Mouse (Mus musculus) stomach, embryonic 14.5 days (tissue): ENCODE data around the gene Golga1. TPM values are rescaled to one million over a fixed set of nuclear protein-coding genes. Genes with fewer than 3 reads are reported as not detected.
A peak's percentile ranks its signal among the peaks of the same experiment; 100 is the strongest.

Source experiments
- ATAC-seq: fragments of 200-750 bp; cut with Nextera tagmentation; 2 replicates; pipeline ENCODE4 v1.8.0; 2017; ENCODE audit warnings: low read depth, moderate TSS enrichment; ENCODE audit not compliant: insufficient number of reproducible peaks, insufficient read depth, low FRiP score
- H3K27ac ChIP-seq: fragments of 300-500 bp; sonication (generic); 2 replicates; pipeline ENCODE4 v1.5.1; 2014; ENCODE audit warnings: mild to moderate bottlenecking, low read length, moderate library complexity, mixed read lengths
- H3K27me3 ChIP-seq: fragments of 300-500 bp; sonication (generic); 2 replicates; pipeline ENCODE4 v1.6.1; 2014; ENCODE audit warnings: low read length, control low read depth, mixed read lengths; ENCODE audit not compliant: control insufficient read depth, insufficient read depth
- H3K36me3 ChIP-seq: fragments of 300-500 bp; sonication (generic); 2 replicates; pipeline ENCODE4 v1.6.1; 2014; ENCODE audit warnings: mild to moderate bottlenecking, control low read depth, low read length, moderate library complexity, mixed read lengths; ENCODE audit not compliant: control insufficient read depth, insufficient read depth
- H3K4me1 ChIP-seq: fragments of 300-500 bp; sonication (generic); 2 replicates; pipeline ENCODE4 v1.6.1; 2014; ENCODE audit warnings: low read length, control low read depth, mixed read lengths; ENCODE audit not compliant: control insufficient read depth, insufficient read depth
- H3K4me2 ChIP-seq: fragments of 300-500 bp; sonication (generic); replicated peaks from 2 replicates; pipeline ENCODE4 v1.6.1; 2014; ENCODE audit warnings: low read depth, low read length, control low read depth
- H3K4me3 ChIP-seq: fragments of 300-500 bp; sonication (generic); 2 replicates; pipeline ENCODE4 v1.5.1; 2014; ENCODE audit warnings: low read depth, low read length, control low read depth
- H3K9ac ChIP-seq: fragments of 300-500 bp; sonication (generic); replicated peaks from 2 replicates; pipeline ENCODE4 v1.6.1; 2014; ENCODE audit warnings: low read depth, mild to moderate bottlenecking, control low read depth, low read length, moderate library complexity, mixed read lengths
- H3K9me3 ChIP-seq: fragments of 300-500 bp; sonication (generic); 2 replicates; pipeline ENCODE4 v1.6.1; 2016; ENCODE audit warnings: low read depth, low read length, control low read depth; ENCODE audit not compliant: control insufficient read depth
- WGBS: fragments of 180-500 bp; shearing (Covaris S2); extraction: QIAGEN DNeasy Blood & Tissue Kit; methylation state at CpG from one replicate; pipeline ENCODE4 v1.1.7; 2014; 5-methylcytosine and 5-hydroxymethylcytosine counted together
- polyA plus RNA-seq: library from polyadenylated mRNA; unstranded; fragments of >200 nt; fragmentation: Nextera tagmentation; extraction: Ambion mirVana; gene quantifications from 2 replicates; pipeline ENCODE4 v1.2.1, GENCODE M21; 2014

Gene Golga1
- polyA plus RNA-seq, 1 experiment from 2014 or later, result 36.1 TPM

GRCm38 (mm10) chr2:38997386-38998374 is 67.7 kb downstream of the Golga1 start, which contains the start of gene Wdr38:
TSS of gene Wdr38 (plus strand) at chr2:38997476.
- peak; percentile 92 for ATAC-seq
- Histone ChIP-seq H3K27ac (peak within 1 kb of the TSS; percentile 11; the same call in 1 of the 2 replicates), H3K36me3 (peaks cover 30% of the 10 kb centered on the region), H3K9ac (peak within 1 kb of the TSS; percentile 43), H3K4me1 (no peaks in the 10 kb centered on the region), H3K4me3 (peak within 1 kb of the TSS; percentile 30), H3K4me2 (peak within 1 kb of the TSS; percentile 47), H3K9me3 (no peaks in the 10 kb centered on the region), H3K27me3 (no peaks in the 10 kb centered on the region)
- WGBS, result 14% methylated on average over 33 of the region's 33 CpGs

GRCm38 (mm10) chr2:38992452-38992851 is 72.9 kb downstream of the Golga1 start:
- Histone ChIP-seq H3K4me3 (no peak overlapping the region), H3K9ac (no peak overlapping the region), H3K9me3 (no peaks in the 10 kb centered on the region), H3K4me2 (no peak overlapping the region), H3K27me3 (no peaks in the 10 kb centered on the region), H3K36me3 (no peaks in the 10 kb centered on the region), H3K27ac (no peak overlapping the region), H3K4me1 (peaks cover 5% of the 10 kb centered on the region; the same call in 1 of the 2 replicates)
- 0 out of 2 replicates have a peak, but pooled peaks have one; percentile 7 for ATAC-seq
- 47% methylated on average over 4 of the region's 4 CpGs for WGBS

- Histone ChIP-seq H3K36me3 (no peaks in the 10 kb centered on the region), H3K27ac (no peak overlapping the region)
- peak; percentile 44 for ATAC-seq
Observed at GRCm38 (mm10) chr2:38992004-38992403, 73.3 kb downstream of the Golga1 start.

GRCm38 (mm10) chr2:38988929-38989328 is 76.4 kb downstream of the Golga1 start:
- H3K4me2 ChIP-seq, result no peak overlapping the region
- ATAC-seq, result no peak
- H3K27ac ChIP-seq, result no peak overlapping the region
- no peaks in the 10 kb centered on the region for H3K9me3 ChIP-seq
- H3K27me3 ChIP-seq, result no peaks in the 10 kb centered on the region
- H3K4me3 ChIP-seq, result no peak overlapping the region
- 92% methylated on average over 2 of the region's 2 CpGs for WGBS
- no peak overlapping the region for H3K9ac ChIP-seq
- H3K4me1 ChIP-seq, result peaks cover 5% of the 10 kb centered on the region; the same call in 1 of the 2 replicates
- H3K36me3 ChIP-seq, result no peaks in the 10 kb centered on the region

More at GRCm38 (mm10) chr2:38992004-38992403, 73.3 kb downstream of the Golga1 start:
- H3K9ac ChIP-seq, result no peak overlapping the region
- H3K4me2 ChIP-seq, result no peak overlapping the region
- no peaks in the 10 kb centered on the region for H3K27me3 ChIP-seq
- 62% methylated on average over 4 of the region's 4 CpGs for WGBS
- H3K4me1 ChIP-seq, result peaks cover 5% of the 10 kb centered on the region; the same call in 1 of the 2 replicates
- H3K9me3 ChIP-seq, result no peaks in the 10 kb centered on the region
- no peak overlapping the region for H3K4me3 ChIP-seq

- H3K4me1 ChIP-seq, result peaks cover 5% of the 10 kb centered on the region; the same call in 1 of the 2 replicates
- H3K9ac ChIP-seq, result no peak overlapping the region
- no peak for ATAC-seq
- no peaks in the 10 kb centered on the region for H3K27me3 ChIP-seq
- H3K9me3 ChIP-seq, result no peaks in the 10 kb centered on the region
- no peak overlapping the region for H3K4me3 ChIP-seq
- whole genome bisulfite sequencing, result 74% methylated on average over 6 of the region's 6 CpGs
- peak overlapping the region; percentile 36; the same call in 1 of the 2 replicates for H3K27ac ChIP-seq
- H3K4me2 ChIP-seq, result no peak overlapping the region
- H3K36me3 ChIP-seq, result no peaks in the 10 kb centered on the region
Observed at GRCm38 (mm10) chr2:38987803-38988510, 77.4 kb downstream of the Golga1 start.

- no peaks in the 10 kb centered on the region for H3K27me3 ChIP-seq
- no peak for ATAC-seq
- H3K36me3 ChIP-seq, result no peaks in the 10 kb centered on the region
- H3K9ac ChIP-seq, result no peak overlapping the region
- H3K4me2 ChIP-seq, result no peak overlapping the region
- H3K9me3 ChIP-seq, result no peaks in the 10 kb centered on the region
- H3K27ac ChIP-seq, result no peak overlapping the region
- 48% methylated on average over 1 of the region's 1 CpGs for WGBS
- H3K4me1 ChIP-seq, result peaks cover 3% of the 10 kb centered on the region; the same call in 1 of the 2 replicates
- no peak overlapping the region for H3K4me3 ChIP-seq
Observed at GRCm38 (mm10) chr2:38987371-38987770, 78.0 kb downstream of the Golga1 start.

- ATAC-seq, result no peak
- H3K36me3 ChIP-seq, result no peaks in the 10 kb centered on the region
- H3K27me3 ChIP-seq, result no peaks in the 10 kb centered on the region
Observed at GRCm38 (mm10) chr2:38986580-38986979, 78.8 kb downstream of the Golga1 start.

GRCm38 (mm10) chr2:38983456-38983855 is 81.9 kb downstream of the Golga1 start:
- Histone ChIP-seq H3K9ac (no peak overlapping the region), H3K36me3 (no peaks in the 10 kb centered on the region), H3K27ac (no peak overlapping the region), H3K9me3 (no peaks in the 10 kb centered on the region; the same call in 1 of the 2 replicates), H3K27me3 (no peaks in the 10 kb centered on the region), H3K4me2 (no peak overlapping the region), H3K4me1 (no peaks in the 10 kb centered on the region), H3K4me3 (no peak overlapping the region)
- no peak for ATAC-seq
- WGBS, result 94% methylated on average over 2 of the region's 2 CpGs

More at GRCm38 (mm10) chr2:38986580-38986979, 78.8 kb downstream of the Golga1 start:
- Histone ChIP-seq H3K4me3 (no peak overlapping the region), H3K4me2 (no peak overlapping the region), H3K4me1 (no peaks in the 10 kb centered on the region), H3K9me3 (no peaks in the 10 kb centered on the region; the same call in 1 of the 2 replicates), H3K9ac (no peak overlapping the region), H3K27ac (no peak overlapping the region)
- 79% methylated on average over 3 of the region's 3 CpGs for WGBS
